Mouse (Mus musculus): Measurements from ENCODE around the gene Tcl1b4.
"Not testable (repeated sequence)": the region's sequence is repeated elsewhere in the genome, so short reads cannot be mapped to it uniquely, and the experiment has no call there.

Gene Tcl1b4

GRCm38 (mm10) chr12:105201657-105202056 lies at the start of gene Tcl1b4:
Tcl1b4 (plus strand) TSS chr12:105201957.
- TF ChIP-seq GATA4 (IDR thresholded peaks at IDR 0.05; ENCODE audit: insufficient replicate concordance, low read length): not testable (repeated sequence)

- no peak for TF ChIP-seq GATA4 (IDR thresholded peaks at IDR 0.05; ENCODE audit: insufficient replicate concordance, low read length)
Measured at GRCm38 (mm10) chr12:105158842-105159241, 42.9 kb upstream of the Tcl1b4 start.

- no peak for TF ChIP-seq GATA4 (IDR thresholded peaks at IDR 0.05; ENCODE audit: insufficient replicate concordance, low read length)
Measured at GRCm38 (mm10) chr12:105159390-105159789, 42.4 kb upstream of the Tcl1b4 start, which contains the start of gene Tcl1b1. Tcl1b1 (plus strand) TSS chr12:105159690.

- TF ChIP-seq GATA4 (IDR thresholded peaks at IDR 0.05; ENCODE audit: insufficient replicate concordance, low read length): no peak
Measured at GRCm38 (mm10) chr12:105166734-105167133, 35.0 kb upstream of the Tcl1b4 start.

GRCm38 (mm10) chr12:105173366-105173765 lies 28.4 kb upstream of the Tcl1b4 start:
- no peak for TF ChIP-seq GATA4 (IDR thresholded peaks at IDR 0.05; ENCODE audit: insufficient replicate concordance, low read length)

- TF ChIP-seq GATA4 (IDR thresholded peaks at IDR 0.05; ENCODE audit: insufficient replicate concordance, low read length): not testable (repeated sequence)
Measured at GRCm38 (mm10) chr12:105176044-105176443, 25.7 kb upstream of the Tcl1b4 start, which contains the start of gene Tcl1b5. Tcl1b5 (plus strand) TSS chr12:105176344.

GRCm38 (mm10) chr12:105190743-105191142 lies 11.0 kb upstream of the Tcl1b4 start, which contains the start of gene Tcl1b3:
Tcl1b3 (plus strand) TSS chr12:105191043.
- TF ChIP-seq GATA4 (IDR thresholded peaks at IDR 0.05; ENCODE audit: insufficient replicate concordance, low read length): not testable (repeated sequence)

GRCm38 (mm10) chr12:105207071-105207470 lies 5.3 kb downstream of the Tcl1b4 start:
- no peak for TF ChIP-seq GATA4 (IDR thresholded peaks at IDR 0.05; ENCODE audit: insufficient replicate concordance, low read length)

GRCm38 (mm10) chr12:105208441-105208840 lies 6.7 kb downstream of the Tcl1b4 start:
- no peak for TF ChIP-seq GATA4 (IDR thresholded peaks at IDR 0.05; ENCODE audit: insufficient replicate concordance, low read length)

GRCm38 (mm10) chr12:105209231-105209630 lies 7.5 kb downstream of the Tcl1b4 start:
- TF ChIP-seq GATA4 (IDR thresholded peaks at IDR 0.05; ENCODE audit: insufficient replicate concordance, low read length): no peak

GRCm38 (mm10) chr12:105217101-105217760 lies 15.5 kb downstream of the Tcl1b4 start:
- no peak for TF ChIP-seq GATA4 (IDR thresholded peaks at IDR 0.05; ENCODE audit: insufficient replicate concordance, low read length)

- no peak for TF ChIP-seq GATA4 (IDR thresholded peaks at IDR 0.05; ENCODE audit: insufficient replicate concordance, low read length)
Measured at GRCm38 (mm10) chr12:105222601-105223319, 21.0 kb downstream of the Tcl1b4 start, which contains the start of gene Tcl1. Tcl1 (minus strand) TSS chr12:105222793.

- no peak for TF ChIP-seq GATA4 (IDR thresholded peaks at IDR 0.05; ENCODE audit: insufficient replicate concordance, low read length)
Measured at GRCm38 (mm10) chr12:105224621-105225320, 23.0 kb downstream of the Tcl1b4 start.

GRCm38 (mm10) chr12:105234362-105234761 lies 32.6 kb downstream of the Tcl1b4 start:
- TF ChIP-seq GATA4 (IDR thresholded peaks at IDR 0.05; ENCODE audit: insufficient replicate concordance, low read length): no peak

- no peak for TF ChIP-seq GATA4 (IDR thresholded peaks at IDR 0.05; ENCODE audit: insufficient replicate concordance, low read length)
Measured at GRCm38 (mm10) chr12:105235091-105235490, 33.3 kb downstream of the Tcl1b4 start.

All from liver, adult (tissue).